Mouse (Mus musculus): ENCODE data around the gene Gabra4.

GRCm38 (mm10) chr5:71658115-71658497 lies at the start of gene Gabra4:
- TF ChIP-seq POLR2A (IDR thresholded peaks at IDR 0.05; ENCODE audit: insufficient read depth, low read depth, low read length) (no peak), CTCF (IDR thresholded peaks at IDR 0.05; ENCODE audit: insufficient read depth, low read depth, low read length) (no peak)

All from olfactory bulb, adult 2 months (tissue).